Mouse (Mus musculus): ENCODE measurements around the gene Fbln1.

GRCm38 (mm10) chr15:85307061-85307660 is 101.4 kb downstream of the Fbln1 start:
- TF ChIP-seq POLR2A (IDR thresholded peaks at IDR 0.05; ENCODE audit: insufficient read length, low read depth) (no peak), CEBPB (IDR thresholded peaks at IDR 0.05; ENCODE audit: insufficient read depth, poor library complexity, severe bottlenecking) (no peak), TCF3 (IDR thresholded peaks at IDR 0.05; ENCODE audit: insufficient read length, low read depth) (no peak), MYOG (IDR thresholded peaks at IDR 0.05; ENCODE audit: control insufficient read depth in 1 of 3, insufficient read depth in 1 of 3, insufficient read length in 2 of 3, low read depth in 2 of 3) (no peak), TCF12 (IDR thresholded peaks at IDR 0.05; ENCODE audit: insufficient read depth, poor library complexity, severe bottlenecking) (no peak), POLR2AphosphoS2 (IDR thresholded peaks at IDR 0.05; ENCODE audit: insufficient read length, low read depth) (no peak), E2F4 (IDR thresholded peaks at IDR 0.05; ENCODE audit: insufficient read depth) (no peak)

All from myocyte (in vitro differentiated cells).